Mouse (Mus musculus): ENCODE results near the gene Vmn2r57. TPM values are rescaled to one million over a fixed set of nuclear protein-coding genes. Genes with fewer than 3 reads are reported as not detected.

Vmn2r57 gene
- total and polyA plus RNA-seq, 3 experiments = not detected

- TF ChIP-seq POLR2A (IDR thresholded peaks at IDR 0.05; ENCODE audit: low read depth, low read length) = peak; percentile 67
- no peak for TF ChIP-seq MAX (IDR thresholded peaks at IDR 0.05; ENCODE audit: low read length)
Observed at GRCm38 (mm10) chr7:41393048-41393971, 55.2 kb downstream of the Vmn2r57 start, which contains the start of gene AI987944 (continued).

Other genes with a start within 250 kb of the Vmn2r57 start
- 9.6 and 10.9 TPM in 2 replicates for gene AI987944, start 55.3 kb downstream of the Vmn2r57 start, total RNA-seq (2012; rRNA removed)
- 18.5 and 20.7 TPM in 2 replicates for gene AI987944, start 55.3 kb downstream of the Vmn2r57 start, total RNA-seq (2014; rRNA removed)
- gene AI987944, start 55.3 kb downstream of the Vmn2r57 start, polyA plus RNA-seq (2012; ENCODE audit: insufficient read length, low read depth) = 8.3 and 9.3 TPM in 2 replicates
- not detected in 2 replicates for gene Gm20449, start 50.7 kb upstream of the Vmn2r57 start, total RNA-seq (2012; rRNA removed)
- not detected in 2 replicates for gene Gm20449, start 50.7 kb upstream of the Vmn2r57 start, total RNA-seq (2014; rRNA removed)
- not detected in 2 replicates for gene Gm20449, start 50.7 kb upstream of the Vmn2r57 start, polyA plus RNA-seq (2012; ENCODE audit: insufficient read length, low read depth)
- 6.4 and 8.9 TPM in 2 replicates for gene AW146154, start 51.2 kb upstream of the Vmn2r57 start, total RNA-seq (2012; rRNA removed)
- 10.0 and 11.8 TPM in 2 replicates for gene AW146154, start 51.2 kb upstream of the Vmn2r57 start, total RNA-seq (2014; rRNA removed)
- 2.6 and 4.4 TPM in 2 replicates for gene AW146154, start 51.2 kb upstream of the Vmn2r57 start, polyA plus RNA-seq (2012; ENCODE audit: insufficient read length, low read depth)
- gene Gm6871, start 125.0 kb upstream of the Vmn2r57 start, total RNA-seq (2012; rRNA removed) = 0.13 TPM in 1 of 2 replicates, not detected in the other
- gene Gm6871, start 125.0 kb upstream of the Vmn2r57 start, total RNA-seq (2014; rRNA removed) = 0.63 TPM in 1 of 2 replicates, not detected in the other
- gene Gm6871, start 125.0 kb upstream of the Vmn2r57 start, polyA plus RNA-seq (2012; ENCODE audit: insufficient read length, low read depth) = 0.19 TPM in 1 of 2 replicates, not detected in the other
- gene 2610021A01Rik, start 150.5 kb upstream of the Vmn2r57 start, total RNA-seq (2012; rRNA removed) = 18.2 and 20.5 TPM in 2 replicates
- gene 2610021A01Rik, start 150.5 kb upstream of the Vmn2r57 start, total RNA-seq (2014; rRNA removed) = 27.9 and 38.3 TPM in 2 replicates
- gene 2610021A01Rik, start 150.5 kb upstream of the Vmn2r57 start, polyA plus RNA-seq (2012; ENCODE audit: insufficient read length, low read depth) = 14.1 and 17.3 TPM in 2 replicates
- gene Zfp788, start 184.5 kb upstream of the Vmn2r57 start, total RNA-seq (2012; rRNA removed) = 4.8 and 5.0 TPM in 2 replicates
- 11.6 and 13.8 TPM in 2 replicates for gene Zfp788, start 184.5 kb upstream of the Vmn2r57 start, total RNA-seq (2014; rRNA removed)
- 5.4 and 5.6 TPM in 2 replicates for gene Zfp788, start 184.5 kb upstream of the Vmn2r57 start, polyA plus RNA-seq (2012; ENCODE audit: insufficient read length, low read depth)